Mouse (Mus musculus) c-Kit-negative CD71-positive TER-119-positive erythroid progenitor cells, embryonic 14.5 days (primary cell): ENCODE data around the gene Olfr1311.
"Not testable (repeated sequence)": the region's sequence is repeated elsewhere in the genome, so short reads cannot be mapped to it uniquely, and the experiment has no call there.

Experiments
- DNase-seq: peaks from one replicate; pipeline ENCODE4 v3.0.0-alpha.2; 2013; ENCODE audit warnings: low read depth, low spot score

Olfr1311 gene

DNA sequence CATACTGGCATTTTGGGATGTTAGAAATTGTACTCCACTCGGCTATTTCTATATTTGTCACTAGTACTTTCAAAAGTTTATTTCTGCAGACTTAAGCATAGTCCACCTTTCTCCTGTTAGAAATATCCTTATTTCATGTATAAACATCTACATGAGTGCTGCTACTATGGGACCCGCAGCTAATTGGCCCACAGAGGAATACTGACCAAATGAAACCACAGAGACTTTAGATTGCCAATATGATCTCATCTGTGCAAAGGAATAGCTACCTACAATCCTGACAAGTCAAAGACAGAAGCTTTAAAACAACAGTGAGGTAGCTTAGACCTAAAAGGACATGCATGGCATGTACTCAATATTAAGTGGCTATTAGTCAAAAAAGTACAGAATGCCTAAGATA, at the start of gene Olfr1311:
Olfr1311 (minus strand) TSS at position 101 of the 400 bp plus-strand sequence.
- DNase-seq = no peak

DNA sequence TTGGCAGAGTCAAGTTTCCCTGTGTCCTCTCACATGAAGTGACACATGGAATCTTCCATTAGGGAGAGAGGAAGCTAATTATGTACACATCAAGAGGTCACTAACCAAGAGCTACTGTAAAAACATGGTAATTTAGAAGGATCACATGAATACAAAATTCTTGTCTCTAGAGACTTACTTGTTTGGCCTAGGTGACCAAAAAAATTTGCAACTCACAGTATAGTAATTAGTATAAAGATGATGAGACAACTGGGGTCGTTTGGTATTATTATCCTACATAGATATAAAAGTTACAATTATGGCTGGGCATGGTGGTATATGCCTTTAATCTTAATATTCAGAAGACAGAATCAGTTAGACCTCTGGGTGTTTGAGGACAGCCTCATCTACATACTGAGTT, 25.9 kb upstream of the Olfr1311 start, which contains the start of gene Olfr1312:
Olfr1312 (minus strand) TSS at position 101 of the 400 bp plus-strand sequence.
- DNase-seq = no peak

DNA sequence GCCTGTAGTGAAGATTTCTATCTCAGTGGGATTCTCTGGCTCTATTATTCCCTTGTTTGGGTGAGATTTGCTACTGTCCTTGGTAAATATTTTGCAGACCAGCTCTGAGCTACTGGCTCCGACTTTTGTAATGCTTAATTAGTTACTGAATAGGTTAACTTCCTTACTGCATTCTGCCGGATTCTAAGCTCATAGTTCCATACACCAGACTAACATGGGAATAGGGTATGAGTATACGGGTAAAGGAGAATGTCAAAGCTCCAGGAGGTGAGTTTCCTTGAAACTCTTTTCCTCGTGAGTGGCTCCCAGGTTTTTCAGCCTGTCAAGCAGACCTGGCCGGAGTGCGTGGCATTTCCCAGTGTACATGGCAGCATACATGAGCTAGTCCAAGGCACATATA, 2.8 kb upstream of the Olfr1311 start:
- not testable (repeated sequence) for DNase-seq

DNA sequence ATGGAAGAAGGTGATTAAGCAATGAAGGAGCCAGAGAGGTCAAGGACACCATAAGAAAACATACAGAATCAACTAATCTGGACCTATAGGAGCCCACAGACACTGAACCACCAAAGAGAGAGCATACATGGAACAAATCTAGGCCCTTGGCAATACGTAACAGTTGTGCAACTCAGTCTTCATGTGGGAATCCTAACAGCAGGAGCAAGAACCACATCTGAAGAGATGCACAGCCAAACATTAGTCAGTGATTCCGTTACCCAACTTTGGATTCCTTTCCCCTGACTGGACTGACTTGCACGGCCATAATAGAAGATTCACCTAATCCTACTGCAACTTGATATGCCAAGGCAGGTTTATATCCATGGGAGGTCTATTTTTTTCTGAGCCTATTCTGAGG, 9.3 kb downstream of the Olfr1311 start:
- no peak for DNase-seq

DNA sequence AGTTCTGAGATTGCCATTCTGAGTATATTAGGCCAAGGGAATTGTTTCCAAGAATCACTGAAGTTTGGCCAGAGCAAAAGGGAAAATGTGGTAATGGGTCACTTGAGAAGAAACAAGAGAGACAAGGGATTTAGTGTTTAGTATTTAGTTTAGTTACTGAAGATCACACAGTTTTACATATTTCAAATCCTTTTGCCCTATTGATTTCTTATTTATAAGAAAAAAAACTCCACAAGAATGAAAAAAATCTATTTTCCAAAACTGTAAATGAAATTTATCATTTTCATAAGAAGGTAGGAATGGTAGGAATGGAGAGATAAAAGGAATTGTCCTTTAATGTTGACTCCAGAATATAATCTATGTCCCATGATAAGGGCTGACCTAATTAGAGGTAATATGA, 11.6 kb downstream of the Olfr1311 start, which contains the start of gene Olfr1310:
Olfr1310 (minus strand) TSS at position 101 of the 400 bp plus-strand sequence.
- no peak for DNase-seq

DNA sequence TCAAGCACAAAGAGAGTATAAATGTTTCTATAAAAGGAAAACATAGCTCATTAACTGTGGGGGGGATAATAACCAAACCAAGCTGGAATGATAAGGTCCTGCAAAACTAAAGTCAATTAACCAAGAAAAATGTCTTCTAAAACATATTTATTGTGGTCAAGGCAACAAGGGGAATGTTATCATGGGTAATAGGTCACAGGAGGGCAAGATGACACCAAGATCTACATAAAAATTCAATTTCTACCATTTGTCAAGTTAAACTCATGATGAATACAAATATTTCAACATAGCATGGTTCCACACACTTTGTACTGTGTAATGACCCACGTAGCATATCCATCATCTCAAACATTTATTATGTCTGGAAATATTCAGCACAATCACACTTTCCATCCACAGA, 34.0 kb downstream of the Olfr1311 start, which contains the start of gene Olfr1309:
Olfr1309 (minus strand) TSS at position 101 of the 400 bp plus-strand sequence.
- no peak for DNase-seq
